Comparison of ENCODE assay signal across 19 mouse cellular contexts in the genomic region with DNA sequence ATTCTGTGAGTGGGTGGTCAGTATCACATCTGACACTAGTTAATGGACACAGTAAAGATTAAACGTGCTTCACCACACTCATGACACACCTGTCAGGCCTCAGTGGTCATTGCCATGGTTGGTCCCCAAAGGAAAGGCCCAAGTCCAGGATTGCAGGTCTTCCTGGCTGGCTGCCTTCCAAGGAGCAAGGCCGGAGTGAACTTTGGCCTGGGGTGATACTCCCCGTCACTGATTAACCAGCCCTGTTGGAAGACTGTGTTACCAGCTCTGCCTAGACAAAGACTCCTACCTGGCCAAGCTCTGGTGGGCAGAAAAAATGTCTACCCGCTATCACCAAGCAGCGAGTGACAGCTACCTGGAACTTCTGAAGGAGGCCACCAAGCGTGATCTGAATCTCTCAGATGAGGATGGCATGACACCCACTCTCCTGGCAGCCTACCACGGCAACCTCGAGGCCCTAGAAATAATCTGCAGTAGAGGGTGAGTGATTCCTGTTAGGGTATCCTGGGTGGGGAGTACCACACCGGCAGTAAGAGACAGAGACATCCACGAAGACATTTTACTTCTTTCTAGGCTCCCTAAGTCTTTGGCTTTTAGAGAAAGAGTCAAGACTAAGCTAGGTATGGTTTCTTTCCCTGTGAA. TPM values are rescaled to one million over a fixed set of nuclear protein-coding genes. Genes with fewer than 3 reads are reported as not detected.
A peak's percentile ranks its signal among the peaks of the same experiment; 100 is the strongest.
DNase-seq lines count a peak whose midpoint lies in the region; ATAC-seq and TF ChIP-seq lines count a peak whose summit lies in the region.
"Had no signal": no experiment of that assay in that cellular context is flagged by ENCODE, and none has a peak within 500 bp of the region (broad histone marks: within the 10 kb centered on the region; RNA-seq: fewer than 3 reads in every experiment).

Anks4b (plus strand) TSS at position 256 of the 642 bp plus-strand sequence.

- 43% methylated on average over 10 of the region's 10 CpGs for WGBS in intestine, postnatal 0 days
- WGBS in liver, postnatal 0 days (ENCODE audit: insufficient replicate concordance) = 50% methylated on average over 10 of the region's 10 CpGs

- DNase-seq in kidney, adult 8-10 months = peak; percentile 93 to 95
- DNase-seq in kidney, postnatal 4 days = peak; percentile 77 to 86
- DNase-seq in liver, postnatal 0 days = peak; percentile 83
- DNase-seq in retina, postnatal 1 day = no peak
- DNase-seq in frontal cortex, postnatal 36 days (ENCODE audit: low spot score in 2 of 2) = no peak
- DNase-seq in spleen, postnatal 36 days (ENCODE audit: low spot score in 2 of 2) = no peak
- no peak for DNase-seq in cerebellum, postnatal 36 days
- DNase-seq: cerebellum, adult 18-20 months; gastrocnemius, postnatal 25 days; thymus, postnatal 14 days had no signal

- peak within 1 kb of the TSS; percentile 63 for H3K9ac ChIP-seq in intestine, postnatal 0 days (ENCODE audit: low read depth, low read length)
- H3K9ac ChIP-seq in liver, postnatal 0 days (replicated peaks) = peak within 1 kb of the TSS; percentile 60
- H3K9ac ChIP-seq: forebrain, embryonic 15.5 days; hindbrain, embryonic 12.5 days; lung, embryonic 15.5 days; neural tube, embryonic 15.5 days had no signal

- H3K36me3 ChIP-seq in intestine, postnatal 0 days (ENCODE audit: control insufficient read depth, insufficient read depth) = no peaks in the 10 kb centered on the region
- no peaks in the 10 kb centered on the region for H3K36me3 ChIP-seq in liver, postnatal 0 days (replicated peaks; ENCODE audit: insufficient read depth, low read length)
- H3K36me3 ChIP-seq: forebrain, embryonic 15.5 days; hindbrain, embryonic 12.5 days; lung, embryonic 15.5 days; neural tube, embryonic 15.5 days had no signal

- H3K27ac ChIP-seq in intestine, postnatal 0 days (ENCODE audit: low read depth, low read length) = peak within 1 kb of the TSS; percentile 80
- H3K27ac ChIP-seq in liver, postnatal 0 days (ENCODE audit: low read depth) = peak within 1 kb of the TSS; percentile 86
- H3K27ac ChIP-seq: forebrain, embryonic 15.5 days; hindbrain, embryonic 12.5 days; lung, embryonic 15.5 days; neural tube, embryonic 15.5 days had no signal

- peak within 1 kb of the TSS; percentile 58 for H3K4me2 ChIP-seq in intestine, postnatal 0 days (replicated peaks; ENCODE audit: low read depth)
- peak within 1 kb of the TSS; percentile 65 for H3K4me2 ChIP-seq in liver, postnatal 0 days (ENCODE audit: low read depth, low read length)
- H3K4me2 ChIP-seq: forebrain, embryonic 15.5 days; hindbrain, embryonic 12.5 days; lung, embryonic 15.5 days; neural tube, embryonic 15.5 days had no signal

- H3K27me3 ChIP-seq in intestine, postnatal 0 days (replicated peaks; ENCODE audit: control insufficient read depth, insufficient read depth, low read length) = no peaks in the 10 kb centered on the region
- H3K27me3 ChIP-seq in liver, postnatal 0 days (ENCODE audit: insufficient read depth, low read length) = no peaks in the 10 kb centered on the region
- H3K27me3 ChIP-seq: hindbrain, embryonic 12.5 days; lung, embryonic 15.5 days; neural tube, embryonic 15.5 days had no signal

- peak; percentile 55; the same call in 1 of the 2 replicates for TF ChIP-seq EP300 in liver, postnatal 0 days (IDR thresholded peaks at IDR 0.05; ENCODE audit: low read depth)

- H3K4me3 ChIP-seq in intestine, postnatal 0 days (ENCODE audit: low read depth, low read length) = peak within 1 kb of the TSS; percentile 43
- H3K4me3 ChIP-seq in liver, postnatal 0 days (ENCODE audit: low read depth, low read length) = peak within 1 kb of the TSS; percentile 42
- H3K4me3 ChIP-seq: forebrain, embryonic 15.5 days; hindbrain, embryonic 12.5 days; lung, embryonic 15.5 days; neural tube, embryonic 15.5 days had no signal

- TF ChIP-seq CTCF in intestine, postnatal 0 days (IDR thresholded peaks at IDR 0.05; ENCODE audit: low read depth) = no peak
- no peak for TF ChIP-seq CTCF in liver, postnatal 0 days (IDR thresholded peaks at IDR 0.05; ENCODE audit: low read depth)

- ATAC-seq in intestine, postnatal 0 days = peak; percentile 92
- ATAC-seq in liver, postnatal 0 days = peak; percentile 93
- ATAC-seq: activated CD4-positive, CD25-positive, alpha-beta regulatory T cell, adult 4 months; forebrain, embryonic 15.5 days had no signal

- H3K9me3 ChIP-seq in intestine, postnatal 0 days (ENCODE audit: control insufficient read depth) = no peaks in the 10 kb centered on the region
- no peaks in the 10 kb centered on the region for H3K9me3 ChIP-seq in liver, postnatal 0 days (ENCODE audit: low read length)
- H3K9me3 ChIP-seq: forebrain, embryonic 15.5 days; hindbrain, embryonic 12.5 days; lung, embryonic 15.5 days; neural tube, embryonic 15.5 days had no signal

- H3K4me1 ChIP-seq in intestine, postnatal 0 days (replicated peaks; ENCODE audit: control insufficient read depth, insufficient read depth, low read length) = peaks cover 2% of the 10 kb centered on the region; the same call in 1 of the 2 replicates
- no peaks in the 10 kb centered on the region; the same call in 1 of the 2 replicates for H3K4me1 ChIP-seq in liver, postnatal 0 days (ENCODE audit: insufficient read depth)
- H3K4me1 ChIP-seq: forebrain, embryonic 15.5 days; hindbrain, embryonic 12.5 days; neural tube, embryonic 15.5 days had no signal

RNA-seq across cellular contexts. Expression of gene Anks4b, which starts in this region (rescaled TPM):
- polyA plus RNA-seq in intestine, postnatal 0 days (2015; fragmentation: Nextera tagmentation; extraction: Ambion mirVana) = 23.0 and 29.2 TPM in 2 replicates
- polyA plus RNA-seq in liver, postnatal 0 days (2015; fragmentation: Nextera tagmentation; extraction: Ambion mirVana) = 2.4 and 3.0 TPM in 2 replicates
- polyA plus RNA-seq: activated CD4-positive, CD25-positive, alpha-beta regulatory T cell, adult 4 months; brain, embryonic 14.5 days; heart, embryonic 14.5 days; hindbrain, embryonic 12.5 days; lung, embryonic 15.5 days; neural tube, embryonic 15.5 days; spleen, adult 2 months had no signal

Comparison
In these comparisons a context has a peak if more than half of its experiments do, and no peak if none do; other contexts are left out.
1. DNase-seq: peak in kidney, adult 8-10 months (2 of 2), kidney, postnatal 4 days (2 of 2) and liver, postnatal 0 days (single experiment); none in retina, postnatal 1 day (single experiment), frontal cortex, postnatal 36 days (0 of 2), spleen, postnatal 36 days (0 of 2) and cerebellum, postnatal 36 days (0 of 2).